Mouse (Mus musculus): ENCODE results near the gene Dgat2. TPM values are rescaled to one million over a fixed set of nuclear protein-coding genes. Genes with fewer than 3 reads are reported as not detected.

The Dgat2 gene
- polyA plus RNA-seq, 1 experiment, result 10.9 TPM

GRCm38 (mm10) chr7:99147494-99147893 is 35.0 kb downstream of the Dgat2 start:
- Histone ChIP-seq H3K4me1 (ENCODE audit: control insufficient read depth, insufficient read depth, low read length) (peaks cover 15% of the 10 kb centered on the region; the same call in 1 of the 2 replicates), H3K4me3 (replicated peaks; ENCODE audit: control insufficient read depth, low read depth, low read length) (no peak overlapping the region), H3K27ac (ENCODE audit: control insufficient read depth, insufficient read depth, low read depth, low read length, poor library complexity) (peak overlapping the region; percentile 77)
- TF ChIP-seq CTCF (IDR thresholded peaks at IDR 0.05; ENCODE audit: control insufficient read depth, insufficient read depth, low read length) (no peak), POLR2A (IDR thresholded peaks at IDR 0.05; ENCODE audit: borderline replicate concordance, control insufficient read depth, low read depth, low read length) (no peak)
- 68% methylated on average over 7 of the region's 7 CpGs for WGBS

- Histone ChIP-seq H3K27ac (ENCODE audit: control insufficient read depth, insufficient read depth, low read depth, low read length, poor library complexity) (peak overlapping the region; percentile 77), H3K4me1 (ENCODE audit: control insufficient read depth, insufficient read depth, low read length) (peaks cover 16% of the 10 kb centered on the region; the same call in 1 of the 2 replicates), H3K4me3 (replicated peaks; ENCODE audit: control insufficient read depth, low read depth, low read length) (no peak overlapping the region)
- TF ChIP-seq POLR2A (IDR thresholded peaks at IDR 0.05; ENCODE audit: borderline replicate concordance, control insufficient read depth, low read depth, low read length), result no peak
- no peak for TF ChIP-seq CTCF (IDR thresholded peaks at IDR 0.05; ENCODE audit: control insufficient read depth, insufficient read depth, low read length)
- WGBS, result 19% methylated on average over 7 of the region's 7 CpGs
Measured at GRCm38 (mm10) chr7:99146906-99147305, 35.6 kb downstream of the Dgat2 start.

GRCm38 (mm10) chr7:99146011-99146410 is 36.5 kb downstream of the Dgat2 start:
- Histone ChIP-seq H3K27ac (ENCODE audit: control insufficient read depth, insufficient read depth, low read depth, low read length, poor library complexity) (peak overlapping the region; percentile 50), H3K4me3 (replicated peaks; ENCODE audit: control insufficient read depth, low read depth, low read length) (no peak overlapping the region), H3K4me1 (ENCODE audit: control insufficient read depth, insufficient read depth, low read length) (peaks cover 16% of the 10 kb centered on the region; the same call in 1 of the 2 replicates)
- WGBS, result 27% methylated on average over 7 of the region's 7 CpGs
- TF ChIP-seq CTCF (IDR thresholded peaks at IDR 0.05; ENCODE audit: control insufficient read depth, insufficient read depth, low read length) (no peak), POLR2A (IDR thresholded peaks at IDR 0.05; ENCODE audit: borderline replicate concordance, control insufficient read depth, low read depth, low read length) (no peak)

- 80% methylated on average over 11 of the region's 11 CpGs for WGBS
- Histone ChIP-seq H3K4me1 (ENCODE audit: control insufficient read depth, insufficient read depth, low read length) (peaks cover 16% of the 10 kb centered on the region; the same call in 1 of the 2 replicates), H3K27ac (ENCODE audit: control insufficient read depth, insufficient read depth, low read depth, low read length, poor library complexity) (no peak overlapping the region), H3K4me3 (replicated peaks; ENCODE audit: control insufficient read depth, low read depth, low read length) (no peak overlapping the region)
- TF ChIP-seq POLR2A (IDR thresholded peaks at IDR 0.05; ENCODE audit: borderline replicate concordance, control insufficient read depth, low read depth, low read length), result no peak
- no peak for TF ChIP-seq CTCF (IDR thresholded peaks at IDR 0.05; ENCODE audit: control insufficient read depth, insufficient read depth, low read length)
Measured at GRCm38 (mm10) chr7:99144616-99145015, 37.9 kb downstream of the Dgat2 start.

- Histone ChIP-seq H3K4me3 (replicated peaks; ENCODE audit: control insufficient read depth, low read depth, low read length) (no peak overlapping the region), H3K27ac (ENCODE audit: control insufficient read depth, insufficient read depth, low read depth, low read length, poor library complexity) (no peak overlapping the region), H3K4me1 (ENCODE audit: control insufficient read depth, insufficient read depth, low read length) (peaks cover 15% of the 10 kb centered on the region; the same call in 1 of the 2 replicates)
- 40% methylated on average over 3 of the region's 3 CpGs for WGBS
- TF ChIP-seq POLR2A (IDR thresholded peaks at IDR 0.05; ENCODE audit: borderline replicate concordance, control insufficient read depth, low read depth, low read length) (no peak), CTCF (IDR thresholded peaks at IDR 0.05; ENCODE audit: control insufficient read depth, insufficient read depth, low read length) (no peak)
Measured at GRCm38 (mm10) chr7:99143244-99143643, 39.3 kb downstream of the Dgat2 start.

- H3K4me3 ChIP-seq (replicated peaks; ENCODE audit: control insufficient read depth, low read depth, low read length), result peak overlapping the region; percentile 37
- H3K27ac ChIP-seq (ENCODE audit: control insufficient read depth, insufficient read depth, low read depth, low read length, poor library complexity), result peak overlapping the region; percentile 39
- TF ChIP-seq POLR2A (IDR thresholded peaks at IDR 0.05; ENCODE audit: borderline replicate concordance, control insufficient read depth, low read depth, low read length), result no peak
- no peak for TF ChIP-seq CTCF (IDR thresholded peaks at IDR 0.05; ENCODE audit: control insufficient read depth, insufficient read depth, low read length)
- peaks cover 7% of the 10 kb centered on the region; the same call in 1 of the 2 replicates for H3K4me1 ChIP-seq (ENCODE audit: control insufficient read depth, insufficient read depth, low read length)
- WGBS, result 32% methylated on average over 12 of the region's 12 CpGs
Measured at GRCm38 (mm10) chr7:99141919-99142606, 40.5 kb downstream of the Dgat2 start.

GRCm38 (mm10) chr7:99140984-99141918 is 41.3 kb downstream of the Dgat2 start, which contains the start of gene Uvrag:
Gene Uvrag, minus strand, starts transcription at chr7:99141141.
- under 1% methylated on average over 51 of the region's 51 CpGs for WGBS
- Histone ChIP-seq H3K27ac (ENCODE audit: control insufficient read depth, insufficient read depth, low read depth, low read length, poor library complexity) (peak within 1 kb of the TSS; percentile 96), H3K4me3 (replicated peaks; ENCODE audit: control insufficient read depth, low read depth, low read length) (peak within 1 kb of the TSS; percentile 90), H3K4me1 (ENCODE audit: control insufficient read depth, insufficient read depth, low read length) (peaks cover 7% of the 10 kb centered on the region; the same call in 1 of the 2 replicates)
- TF ChIP-seq POLR2A (IDR thresholded peaks at IDR 0.05; ENCODE audit: borderline replicate concordance, control insufficient read depth, low read depth, low read length) (peak; percentile 94), CTCF (IDR thresholded peaks at IDR 0.05; ENCODE audit: control insufficient read depth, insufficient read depth, low read length) (no peak)

GRCm38 (mm10) chr7:99140511-99140910 is 42.0 kb downstream of the Dgat2 start:
- TF ChIP-seq CTCF (IDR thresholded peaks at IDR 0.05; ENCODE audit: control insufficient read depth, insufficient read depth, low read length) (no peak), POLR2A (IDR thresholded peaks at IDR 0.05; ENCODE audit: borderline replicate concordance, control insufficient read depth, low read depth, low read length) (no peak)
- Histone ChIP-seq H3K4me1 (ENCODE audit: control insufficient read depth, insufficient read depth, low read length) (peaks cover 6% of the 10 kb centered on the region; the same call in 1 of the 2 replicates), H3K4me3 (replicated peaks; ENCODE audit: control insufficient read depth, low read depth, low read length) (peak overlapping the region; percentile 90), H3K27ac (ENCODE audit: control insufficient read depth, insufficient read depth, low read depth, low read length, poor library complexity) (peak overlapping the region; percentile 96)
- WGBS, result under 1% methylated on average over 39 of the region's 39 CpGs

All from bone marrow, adult 2 months (tissue).